Mouse (Mus musculus): ENCODE results near the gene Cstf2.

Cstf2 gene

DNA sequence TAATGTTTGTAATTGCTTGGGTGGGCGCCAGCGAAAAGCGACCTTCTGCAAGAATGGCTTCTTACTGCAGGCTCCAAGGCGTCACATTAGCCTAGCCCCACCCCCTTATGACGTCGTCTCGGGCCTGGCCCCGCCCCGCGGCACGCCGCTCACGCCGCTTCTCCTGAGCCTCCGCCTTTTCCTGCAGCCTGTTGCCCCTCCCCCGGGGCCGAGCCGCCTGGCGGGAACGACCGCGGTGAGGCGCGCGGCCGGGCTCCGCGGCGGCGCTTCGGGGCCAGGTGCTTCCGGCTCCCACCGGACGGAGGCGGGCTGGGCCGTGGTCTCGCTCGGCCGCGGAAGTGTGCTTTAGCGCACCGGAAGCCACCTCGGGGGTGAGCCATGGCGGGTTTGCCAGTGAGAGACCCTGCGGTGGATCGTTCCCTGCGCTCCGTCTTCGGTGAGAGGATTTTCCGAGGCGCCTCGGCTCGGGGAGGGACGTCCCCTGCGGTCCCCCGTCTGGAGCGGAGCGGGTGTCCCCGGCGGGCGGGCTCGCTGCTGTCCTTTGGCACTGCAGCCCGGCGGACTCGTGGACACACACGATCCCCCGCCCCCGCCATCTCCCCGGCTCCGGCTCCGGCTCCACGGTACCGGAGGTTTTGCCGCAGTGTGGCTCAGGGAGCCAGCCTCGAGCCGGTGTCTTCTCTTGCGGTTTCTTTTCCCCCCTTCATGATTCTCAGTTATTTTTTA is at the start of gene Cstf2:
Gene Cstf2, plus strand, starts transcription at position 201 of the 726 bp plus-strand sequence.
- peak; percentile 96 for DNase-seq

DNA sequence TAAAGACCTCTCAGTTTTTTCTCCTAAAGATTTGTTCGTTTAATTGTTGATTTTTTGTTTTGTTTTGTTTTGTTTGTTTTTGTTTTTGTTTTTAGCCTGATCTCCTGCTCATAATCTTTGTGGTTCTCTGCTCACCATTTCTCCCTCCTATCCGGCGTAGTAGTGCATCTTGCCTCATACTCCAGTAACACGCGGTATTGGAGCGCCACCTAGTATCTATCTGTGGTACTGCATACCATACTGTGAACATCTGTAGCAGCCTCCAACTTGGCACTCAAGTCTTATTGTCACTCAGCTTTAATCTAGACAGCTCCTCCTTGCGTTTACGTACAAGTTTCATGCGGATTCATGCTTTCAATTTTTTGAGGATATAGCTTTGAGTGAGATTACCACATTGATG is 40.0 kb upstream of the Cstf2 start:
- DNase-seq = peak; percentile 78

DNA sequence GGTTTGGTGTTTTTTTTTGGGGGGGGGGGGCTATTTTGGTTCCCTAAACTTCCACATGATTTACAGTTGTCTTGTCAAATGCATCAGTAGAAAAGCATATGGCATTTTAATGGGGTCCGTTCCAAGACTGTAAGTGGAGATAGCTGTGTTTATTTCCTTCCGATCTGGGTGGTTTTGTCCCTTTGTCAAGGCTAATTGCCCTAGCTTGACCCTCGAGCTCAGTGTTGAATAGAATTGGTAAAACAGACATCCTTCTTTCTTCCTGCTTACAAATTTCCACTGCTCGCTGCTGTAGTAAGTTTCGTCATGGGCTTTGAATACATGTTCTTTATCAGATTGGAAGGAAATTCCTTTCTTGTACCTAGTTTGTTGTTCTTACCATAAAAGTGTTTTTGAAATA is 38.3 kb upstream of the Cstf2 start:
- DNase-seq = peak; percentile 2

- DNase-seq = no peak
Observed at GRCm38 (mm10) chrX:134048994-134049393, 10.0 kb upstream of the Cstf2 start.

GRCm38 (mm10) chrX:134056897-134057296 is 2.1 kb upstream of the Cstf2 start:
- DNase-seq = peak; percentile 20

GRCm38 (mm10) chrX:134058040-134058875 is 729 bp upstream of the Cstf2 start:
- peak; percentile 2 for DNase-seq

DNA sequence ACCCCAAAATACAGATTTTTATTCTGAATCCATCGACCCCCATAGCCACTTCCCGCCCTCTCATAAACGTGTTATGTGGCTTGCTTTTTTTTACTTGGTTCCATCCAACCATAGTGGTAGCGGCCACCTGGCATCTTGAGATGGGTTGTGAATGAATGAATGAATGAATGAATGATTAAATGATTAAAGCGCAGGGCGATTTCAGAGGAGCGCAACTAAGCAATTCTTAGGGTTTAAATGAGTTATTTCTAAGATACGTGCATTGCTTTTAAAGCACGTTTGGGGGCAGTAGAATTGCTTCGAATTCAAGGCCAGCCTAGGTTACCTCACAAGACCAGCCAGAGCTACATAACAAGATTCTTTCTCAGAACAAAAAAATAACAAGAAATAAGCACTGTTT is 777 bp downstream of the Cstf2 start:
- DNase-seq = no peak

GRCm38 (mm10) chrX:134085453-134085852 is 26.5 kb downstream of the Cstf2 start:
- no peak for DNase-seq

DNA sequence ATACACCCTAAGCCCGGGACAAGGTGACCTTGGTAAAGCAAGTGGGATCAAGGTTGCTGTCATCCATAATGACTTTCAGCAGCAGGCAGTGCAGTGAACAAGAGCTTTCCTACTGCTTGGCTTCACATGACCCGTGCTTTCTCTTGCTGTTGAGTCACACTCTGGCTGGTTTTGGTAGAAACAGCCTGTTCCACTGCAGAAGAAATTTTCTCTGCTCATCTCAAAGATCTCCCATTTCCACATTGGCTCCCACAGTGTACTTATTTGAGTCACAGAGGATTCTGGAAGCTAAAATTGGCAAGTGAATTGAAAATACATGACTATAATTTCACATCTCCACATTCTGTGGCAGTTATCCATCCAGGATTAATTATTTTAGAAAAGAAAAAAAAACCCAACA is 43.7 kb downstream of the Cstf2 start:
- no peak for DNase-seq

DNA sequence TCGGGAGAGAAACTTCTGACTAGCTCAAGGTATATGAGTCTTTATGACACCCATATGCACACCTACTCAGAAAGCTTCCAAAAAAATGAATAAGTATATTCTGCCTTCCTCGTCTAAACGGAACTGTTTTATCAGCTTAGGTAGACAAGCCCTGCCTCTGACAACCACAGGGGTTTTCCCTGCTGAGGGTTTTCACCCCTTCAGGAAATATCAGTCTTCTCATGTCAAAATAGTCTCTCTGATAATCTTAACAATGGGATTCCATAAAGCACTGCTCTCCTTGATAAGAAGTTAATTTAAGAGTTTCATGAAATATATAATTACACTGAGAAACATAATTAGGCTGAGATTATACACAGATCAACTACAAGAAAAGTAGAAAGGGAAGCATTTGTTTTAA is 52.8 kb downstream of the Cstf2 start:
- no peak for DNase-seq

- no peak for DNase-seq
Observed at GRCm38 (mm10) chrX:134116417-134116816, 57.4 kb downstream of the Cstf2 start.

DNA sequence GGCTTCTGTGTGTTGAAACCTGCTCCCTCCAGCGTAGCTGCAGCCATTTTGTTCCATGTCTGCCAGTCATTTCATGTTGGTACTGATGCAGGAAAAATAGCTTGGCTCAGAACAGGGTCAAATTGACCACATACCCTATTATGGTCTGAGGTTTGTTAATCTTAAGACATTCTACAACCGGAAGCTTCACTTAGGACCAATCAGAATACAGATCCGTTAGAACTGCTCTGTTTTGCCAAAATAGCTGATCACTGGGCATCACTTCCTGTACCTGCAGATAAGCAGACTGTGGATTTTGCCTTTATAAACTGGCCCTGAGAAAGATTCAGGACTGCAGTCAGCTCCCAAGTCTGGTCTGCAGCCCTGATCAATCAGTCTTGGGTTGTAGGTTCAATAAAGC is 69.6 kb downstream of the Cstf2 start:
- DNase-seq = no peak

DNA sequence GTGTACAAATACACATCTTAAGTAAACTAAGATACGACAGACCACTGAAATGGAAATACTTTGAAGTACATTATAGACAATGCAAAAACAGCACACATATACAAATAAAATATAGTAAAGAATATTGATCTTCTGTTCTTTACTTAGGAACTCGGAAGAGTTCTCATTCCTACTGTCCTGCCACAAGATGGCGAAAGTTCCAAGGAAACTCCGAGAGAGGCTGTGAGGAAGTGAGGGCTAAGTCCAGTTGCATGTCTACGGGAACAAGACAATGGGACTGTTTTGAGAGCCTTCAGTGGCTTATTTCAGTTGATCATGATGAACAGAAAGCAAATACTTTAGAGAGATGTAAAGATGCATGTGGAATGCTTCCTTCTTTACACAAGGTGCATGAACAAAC is 73.3 kb downstream of the Cstf2 start:
- DNase-seq = peak; percentile 35

- no peak for DNase-seq
Observed at GRCm38 (mm10) chrX:134133821-134134220, 74.8 kb downstream of the Cstf2 start.

All from lung, postnatal 10 days (tissue).